Mouse (Mus musculus) CH12.LX (cell line): Measurements from ENCODE around the gene Chd4.

ENCODE experiments used
- CHD2 ChIP-seq: IDR thresholded peaks from 2 replicates; pipeline ENCODE4 v1.6.1; 2011; ENCODE audit warnings: low read length, improper control_type of control experiment
- CTCF ChIP-seq, 2 experiments: IDR thresholded peaks in 1 of 2; conservative IDR thresholded peaks in 1 of 2; 2 replicates each; pipeline ENCODE4 v1.5.1; 2011 to 2012; ENCODE audit warnings: low read depth in 2 of 2, low read length in 2 of 2, improper control_type of control experiment in 1 of 2, inconsistent platforms in 1 of 2, mild to moderate bottlenecking in 1 of 2, moderate library complexity in 1 of 2
- JUN ChIP-seq: IDR thresholded peaks from 2 replicates; pipeline ENCODE4 v1.6.1; 2011; ENCODE audit warnings: low read depth, mild to moderate bottlenecking, low read length, improper control_type of control experiment, moderate library complexity; ENCODE audit not compliant: insufficient read depth
- MAFK ChIP-seq: IDR thresholded peaks from 2 replicates; pipeline ENCODE4 v1.6.1; 2011; ENCODE audit warnings: low read length, improper control_type of control experiment; ENCODE audit not compliant: insufficient replicate concordance
- MAX ChIP-seq: IDR thresholded peaks from 2 replicates; pipeline ENCODE4 v1.6.1; 2011; ENCODE audit warnings: low read length, improper control_type of control experiment
- POLR2A ChIP-seq: IDR thresholded peaks from 2 replicates; pipeline ENCODE4 v1.6.1; 2011; ENCODE audit warnings: low read depth, mild to moderate bottlenecking, improper control_type of control experiment, low read length
- RAD21 ChIP-seq: IDR thresholded peaks from 2 replicates; pipeline ENCODE4 v1.6.1; 2011; ENCODE audit warnings: low read depth, mild to moderate bottlenecking, low read length, improper control_type of control experiment, moderate library complexity
- ZKSCAN1 ChIP-seq: IDR thresholded peaks from 2 replicates; pipeline ENCODE4 v1.6.1; 2012; ENCODE audit warnings: low read depth, inconsistent platforms, low read length, improper control_type of control experiment, borderline replicate concordance

GRCm38 (mm10) chr6:125088561-125089321, 7.0 kb upstream of the Chd4 start:
- no peak for TF ChIP-seq MAX
- no peak for TF ChIP-seq CHD2
- no peak; a peak in 1 of 4 replicates for TF ChIP-seq CTCF (conservative IDR thresholded peaks at IDR 0.05 in 1 of 2, IDR thresholded peaks at IDR 0.05 in 1 of 2; ENCODE audit: low read depth in 2 of 2, low read length in 2 of 2)
- no peak for TF ChIP-seq RAD21
- no peak for TF ChIP-seq MAFK
- no peak for TF ChIP-seq POLR2A
- no peak for TF ChIP-seq JUN
- no peak for TF ChIP-seq ZKSCAN1
